Mouse (Mus musculus) liver (tissue): ENCODE measurements around the gene Stat6.

Experiments used
- DNase-seq: peaks from one replicate; pipeline ENCODE4 v3.0.0-alpha.2; 2020; ENCODE audit warnings: mixed read lengths

The Stat6 gene

DNA sequence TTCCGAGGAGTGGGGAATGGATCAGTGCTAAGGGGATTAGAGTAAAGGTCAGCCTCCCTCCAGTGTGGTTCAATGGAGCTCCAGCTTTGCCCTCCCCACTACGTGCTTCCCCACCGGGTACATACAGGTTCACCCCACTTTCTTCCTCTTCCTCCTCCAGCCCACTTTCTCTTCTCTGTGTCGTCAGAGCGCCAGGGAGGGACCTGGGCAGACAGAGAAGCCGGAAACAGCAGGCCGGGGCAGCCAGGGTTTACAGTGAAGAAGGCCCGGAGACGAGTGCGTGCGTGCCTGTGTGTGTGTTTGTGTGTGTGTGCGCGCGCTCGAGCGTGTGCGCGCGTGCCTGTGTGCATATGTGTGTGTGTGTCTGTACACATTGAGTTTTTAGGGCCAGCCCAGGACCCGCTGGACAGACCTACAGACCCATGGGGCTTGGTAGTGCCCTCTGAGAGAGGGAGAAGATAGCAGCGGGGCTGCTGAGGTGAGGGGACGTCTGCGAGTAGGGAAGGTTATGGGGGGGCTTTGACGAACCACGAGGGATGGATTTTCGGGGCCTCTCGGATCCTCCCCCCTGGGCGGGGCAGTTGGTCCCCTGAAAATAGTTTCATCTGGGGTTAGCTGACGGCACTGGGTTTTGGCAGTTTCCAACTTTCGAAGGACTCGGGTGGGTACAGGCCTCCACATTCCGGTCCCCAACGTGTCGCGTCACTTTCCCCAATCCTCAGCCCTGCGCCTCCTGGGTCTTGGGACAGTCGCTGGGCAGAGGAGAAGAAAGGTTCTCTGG is at the start of gene Stat6:
Stat6 (plus strand) TSS at position 215 of the 781 bp plus-strand sequence.
- DNase-seq, result peak; percentile 82

- no peak for DNase-seq
Measured at GRCm38 (mm10) chr10:127594405-127594804, 48.4 kb upstream of the Stat6 start.

DNA sequence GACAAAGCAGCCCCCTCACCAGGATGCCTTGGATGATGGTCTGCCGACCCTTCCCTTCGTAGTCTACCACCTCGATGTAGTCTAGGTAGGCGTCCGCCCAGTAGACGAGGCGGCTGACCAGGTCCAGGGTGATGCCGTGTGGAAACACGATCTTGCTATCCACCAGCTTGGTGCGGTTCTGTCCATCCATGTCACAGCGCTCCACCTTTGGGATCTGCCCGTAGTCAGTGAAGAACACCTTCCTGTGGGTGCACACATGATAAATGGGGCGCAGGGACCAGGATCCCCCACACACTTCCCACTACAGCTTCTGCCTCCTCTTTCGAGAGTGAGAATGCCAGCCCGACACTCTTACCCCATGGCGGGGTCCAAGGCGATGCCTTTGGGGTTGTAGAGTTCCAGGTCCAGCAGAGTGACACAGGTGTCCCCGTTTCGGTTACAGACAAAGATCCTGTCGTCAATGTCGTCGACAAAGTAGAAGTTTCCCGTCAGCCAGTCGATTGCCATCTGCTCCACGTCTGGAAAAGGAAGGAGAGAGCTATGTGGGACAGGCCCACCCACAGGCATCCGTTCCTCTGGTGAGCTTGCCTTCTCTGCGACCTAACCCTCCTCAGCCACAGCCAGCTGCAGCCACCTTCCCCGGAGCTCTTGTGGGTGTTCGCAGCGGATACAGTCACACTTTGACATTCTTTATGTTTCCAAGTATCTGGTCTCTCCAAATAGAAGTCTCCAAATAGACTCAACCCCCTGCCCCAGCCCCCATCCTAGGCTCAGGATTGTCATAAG is 47.7 kb upstream of the Stat6 start:
- DNase-seq, result no peak

DNA sequence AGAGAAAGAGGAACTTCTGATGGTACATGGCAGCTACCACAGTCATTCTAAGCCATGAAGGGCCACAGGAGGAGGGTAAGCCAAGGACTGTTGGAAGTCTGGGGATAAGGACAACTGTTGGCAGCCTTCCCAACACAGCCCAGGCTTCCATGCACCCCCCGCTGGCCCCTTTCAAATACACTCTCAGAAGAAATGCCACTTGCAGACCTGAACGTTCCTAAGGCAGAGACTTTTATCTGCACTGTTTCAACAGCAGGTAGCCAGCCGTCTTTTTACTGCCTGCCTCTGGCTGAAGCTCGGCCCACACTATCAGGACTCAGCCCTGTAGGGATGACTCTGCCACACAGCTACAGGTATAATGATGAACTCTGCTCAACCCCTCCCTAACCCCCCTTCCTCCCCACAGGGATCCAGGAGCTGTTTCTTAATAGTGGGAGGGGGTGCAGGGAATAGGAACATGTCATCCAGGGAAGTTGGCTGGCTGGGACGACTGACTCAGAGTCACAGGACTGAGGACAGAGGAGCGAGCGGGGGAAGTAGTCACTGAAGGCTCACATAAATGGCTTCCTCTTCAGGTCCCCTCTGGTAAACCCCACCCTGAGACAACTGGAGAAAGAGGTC is 46.4 kb upstream of the Stat6 start:
- no peak for DNase-seq

DNA sequence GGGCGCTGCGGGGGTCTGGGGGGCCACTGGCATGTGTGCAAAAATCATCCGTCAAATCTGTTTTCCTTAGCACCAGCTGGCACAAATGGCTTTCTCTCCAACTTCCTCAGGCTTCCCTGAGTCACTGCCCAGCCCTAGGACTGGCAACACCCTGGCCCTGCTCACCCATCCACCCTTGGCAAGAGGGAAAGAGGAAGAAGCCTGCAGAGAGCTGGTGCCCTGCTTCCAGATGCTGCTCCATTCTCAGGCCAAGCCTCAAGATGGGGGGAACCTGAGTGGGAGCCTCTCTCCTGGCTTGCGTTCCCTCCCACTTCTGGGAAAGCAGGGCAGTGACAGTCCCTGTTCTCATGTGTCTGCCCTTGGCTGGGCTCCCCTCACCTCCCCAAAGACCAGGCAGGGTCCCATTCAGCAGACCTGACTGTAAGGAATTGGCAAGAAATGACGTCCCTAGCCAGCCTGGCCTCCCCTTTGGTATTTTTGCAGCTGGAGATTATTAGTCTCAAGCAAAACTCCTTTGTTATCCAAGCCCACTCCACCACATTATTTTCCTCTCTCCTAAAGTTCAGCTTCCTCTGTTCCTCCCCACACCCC is 45.4 kb upstream of the Stat6 start:
- no peak for DNase-seq

DNA sequence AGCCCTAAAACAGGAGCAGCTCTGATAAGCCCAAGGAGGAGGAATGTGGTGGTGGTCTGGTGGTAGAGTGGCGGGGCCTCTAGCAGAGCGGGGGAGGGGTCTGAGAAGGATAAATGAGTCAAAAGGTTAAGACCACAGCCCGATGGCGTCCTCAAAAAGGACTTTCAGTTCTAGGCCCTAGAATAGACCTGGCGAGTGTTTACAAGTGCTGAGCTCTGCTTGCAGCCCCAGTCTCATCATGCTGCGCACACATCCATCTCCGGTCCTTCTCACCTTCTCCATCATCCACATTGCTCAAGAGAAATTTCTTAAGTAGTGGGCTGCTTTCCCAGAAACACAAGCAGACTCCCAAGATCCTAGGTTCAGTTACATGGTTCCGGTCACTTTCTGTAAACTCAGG is 44.2 kb upstream of the Stat6 start:
- DNase-seq, result no peak

DNA sequence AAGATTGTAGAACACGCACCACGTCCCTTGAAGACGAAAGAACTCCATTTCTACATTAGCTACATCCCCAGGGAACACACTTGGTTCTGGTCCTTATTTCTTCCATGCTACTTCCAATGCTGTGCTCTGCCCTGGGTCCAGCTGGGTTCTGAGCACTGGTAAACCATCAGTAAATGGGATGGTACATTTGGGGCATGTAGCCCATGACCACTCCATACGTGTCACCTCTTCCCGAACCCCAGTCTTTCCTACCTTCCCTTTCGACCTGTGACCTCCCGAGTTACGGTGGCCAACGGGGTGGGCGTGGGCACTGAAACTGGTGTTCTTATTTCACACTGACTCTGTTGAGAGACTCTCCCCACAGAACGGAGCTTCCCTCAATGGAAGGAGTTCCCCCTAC is 43.5 kb upstream of the Stat6 start:
- no peak for DNase-seq

DNA sequence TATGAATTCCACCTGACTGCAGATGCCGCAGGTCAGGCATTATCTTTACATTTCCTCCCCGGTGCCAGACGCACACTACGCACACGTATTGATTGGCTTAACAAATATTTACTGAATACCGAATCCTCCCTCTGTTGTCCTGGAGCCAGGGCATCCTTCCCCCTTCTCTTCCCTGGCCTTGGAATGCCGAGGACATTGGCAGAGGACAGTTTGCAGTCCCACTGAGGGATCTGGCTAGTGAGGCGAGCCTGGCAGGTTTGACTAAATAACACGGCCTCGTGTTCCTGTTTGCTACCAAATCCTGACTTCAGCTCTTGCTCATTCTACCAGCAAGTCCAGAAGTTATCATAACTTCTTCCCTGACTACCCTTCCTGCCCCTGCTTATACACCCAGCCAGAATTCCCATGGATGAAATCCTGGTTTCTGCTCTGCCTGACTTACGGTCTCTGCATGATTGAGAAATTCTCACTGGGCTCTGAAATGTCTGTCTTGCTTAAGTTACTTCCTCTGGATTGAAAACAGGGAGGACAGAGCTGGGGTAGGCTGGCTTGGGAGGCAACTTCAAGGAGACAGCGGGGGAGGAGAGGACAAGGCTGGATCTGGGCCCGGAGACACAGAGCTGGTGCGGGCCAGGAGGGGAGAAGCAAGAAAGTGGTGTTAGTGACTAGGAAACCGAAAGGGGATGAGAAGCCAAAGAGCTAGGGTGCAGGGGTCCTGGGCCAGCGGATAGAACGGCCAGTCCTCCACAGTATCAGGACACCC is 42.8 kb upstream of the Stat6 start:
- no peak for DNase-seq

DNA sequence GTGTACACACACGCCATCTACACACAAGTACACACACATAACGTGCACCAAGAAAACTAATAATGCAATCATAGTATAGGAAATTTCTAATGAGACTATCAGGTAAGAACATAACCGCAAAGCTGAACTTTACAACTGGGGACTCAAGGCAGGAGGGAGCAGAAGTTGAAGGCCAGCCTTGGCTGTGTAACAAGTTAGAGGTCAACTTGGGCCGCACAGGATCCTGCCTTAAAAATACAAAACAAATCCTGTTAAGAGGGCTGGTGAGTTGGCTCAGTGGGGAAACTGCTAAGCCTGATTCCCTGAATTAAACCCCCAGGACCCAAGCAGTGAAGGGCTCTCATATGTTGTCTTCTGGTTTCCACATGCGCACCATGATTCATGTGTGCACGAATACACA is 40.6 kb upstream of the Stat6 start:
- no peak for DNase-seq

- no peak for DNase-seq
Measured at GRCm38 (mm10) chr10:127603437-127604371, 39.1 kb upstream of the Stat6 start.

- peak; percentile 45 for DNase-seq
Measured at GRCm38 (mm10) chr10:127604465-127605250, 38.1 kb upstream of the Stat6 start.

- DNase-seq, result no peak
Measured at GRCm38 (mm10) chr10:127605251-127605547, 37.6 kb upstream of the Stat6 start.

DNA sequence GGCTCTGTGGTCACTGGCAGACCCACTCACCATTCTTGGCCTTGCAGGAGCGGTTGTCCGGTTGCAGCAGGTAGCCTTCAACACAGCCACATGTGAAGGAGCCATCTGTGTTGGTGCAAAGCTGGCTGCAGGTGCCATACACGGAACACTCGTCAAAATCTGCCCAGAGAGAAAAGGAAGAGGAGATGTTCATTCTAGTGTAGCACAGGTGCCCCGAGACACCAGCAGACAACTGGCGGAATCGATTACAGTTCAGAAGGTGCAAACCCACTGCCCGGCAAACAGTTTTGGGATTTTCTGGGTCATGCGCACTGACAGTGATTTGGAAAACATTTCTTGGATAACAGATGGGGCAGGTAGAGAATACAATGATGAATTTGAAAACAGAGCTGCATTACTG is 37.0 kb upstream of the Stat6 start:
- no peak for DNase-seq

- DNase-seq, result no peak
Measured at GRCm38 (mm10) chr10:127607059-127607458, 35.7 kb upstream of the Stat6 start.

DNA sequence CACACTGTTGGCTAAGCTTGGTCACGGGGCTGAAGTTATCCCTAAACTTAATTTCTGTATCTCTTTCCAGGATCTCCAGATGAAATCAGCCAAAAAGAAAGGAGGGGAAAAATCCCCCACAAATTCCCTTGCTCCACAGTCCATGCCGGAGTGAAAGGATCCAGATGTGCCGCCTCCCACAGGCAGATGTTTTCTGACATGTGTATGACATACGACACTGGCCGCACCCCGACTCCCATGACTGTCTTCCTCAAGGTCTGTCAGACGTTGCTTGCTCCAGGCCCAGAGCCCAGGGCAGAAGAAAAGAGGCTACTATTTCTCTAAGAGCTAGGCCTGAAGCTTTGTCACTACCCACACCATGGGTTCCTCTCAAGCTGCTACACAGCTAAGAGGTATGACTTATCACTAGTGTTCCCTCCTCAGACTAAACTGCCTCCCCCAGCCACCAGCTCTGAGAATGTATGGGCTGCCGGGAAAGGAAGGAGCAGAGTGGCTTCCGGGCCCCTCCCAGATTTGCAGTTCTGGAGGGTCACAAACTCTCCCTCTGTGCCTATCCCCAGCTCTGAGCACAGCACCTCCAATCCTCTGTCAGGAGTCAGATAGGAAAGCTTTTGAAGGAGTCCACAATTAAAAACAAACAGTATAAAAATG is 33.2 kb upstream of the Stat6 start:
- DNase-seq, result no peak

DNA sequence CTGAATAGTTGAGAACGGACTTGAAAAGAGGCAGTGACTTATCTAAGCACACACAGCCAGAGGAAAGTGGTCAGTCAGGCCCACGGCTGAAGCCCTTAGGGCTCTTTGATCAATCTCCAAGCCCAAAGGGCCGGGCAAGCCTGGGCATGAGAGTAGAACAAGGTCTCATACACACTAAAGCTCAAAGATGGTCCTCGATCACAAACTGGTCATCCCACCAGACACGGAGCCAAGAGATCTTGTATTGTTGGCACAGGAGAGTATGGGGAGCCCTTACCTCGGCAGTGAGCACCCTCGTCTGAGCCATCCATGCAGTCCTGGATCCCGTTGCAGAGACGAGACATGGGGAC is 32.7 kb upstream of the Stat6 start:
- no peak for DNase-seq

GRCm38 (mm10) chr10:127612079-127612775 is 30.6 kb upstream of the Stat6 start:
- peak; percentile 51 for DNase-seq

DNA sequence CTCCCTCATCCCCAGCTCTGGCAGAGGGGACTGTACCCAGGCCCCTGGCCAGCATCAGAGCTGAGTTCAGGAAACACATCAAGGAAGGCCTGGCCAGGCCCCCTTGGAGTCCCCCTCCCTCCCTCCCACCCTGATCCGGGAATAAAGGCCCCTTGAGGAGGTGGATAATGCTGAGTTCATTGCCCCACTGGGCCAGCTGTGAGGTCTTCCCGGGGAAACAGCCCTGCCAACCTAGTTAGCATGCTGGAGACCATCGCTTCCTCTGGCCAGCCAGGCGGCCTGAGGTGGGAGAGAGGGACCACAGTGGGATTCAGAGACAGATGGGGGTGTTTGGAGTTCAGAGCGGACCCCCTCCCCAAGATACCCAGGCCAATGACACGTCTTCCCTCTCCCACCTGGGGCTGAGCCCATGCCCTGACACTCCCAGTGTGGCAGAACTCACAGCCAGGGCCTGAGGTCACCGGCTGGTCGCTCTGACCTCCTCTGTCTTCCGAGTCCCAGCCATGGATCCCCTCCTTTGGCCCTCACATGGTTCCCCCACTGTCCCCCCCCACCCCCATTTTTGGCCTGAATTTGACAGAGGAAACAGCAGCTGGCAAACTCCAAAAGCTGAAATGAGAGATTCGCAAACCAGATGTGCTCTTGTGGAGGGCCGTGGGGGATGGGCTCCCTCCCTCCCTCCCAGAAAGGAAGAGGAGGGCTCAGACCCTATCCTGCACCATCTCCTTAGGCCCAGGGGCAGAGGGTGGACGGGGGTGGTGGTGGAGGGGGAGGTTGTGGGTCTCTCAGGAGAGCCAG is 28.4 kb upstream of the Stat6 start:
- DNase-seq, result no peak

DNA sequence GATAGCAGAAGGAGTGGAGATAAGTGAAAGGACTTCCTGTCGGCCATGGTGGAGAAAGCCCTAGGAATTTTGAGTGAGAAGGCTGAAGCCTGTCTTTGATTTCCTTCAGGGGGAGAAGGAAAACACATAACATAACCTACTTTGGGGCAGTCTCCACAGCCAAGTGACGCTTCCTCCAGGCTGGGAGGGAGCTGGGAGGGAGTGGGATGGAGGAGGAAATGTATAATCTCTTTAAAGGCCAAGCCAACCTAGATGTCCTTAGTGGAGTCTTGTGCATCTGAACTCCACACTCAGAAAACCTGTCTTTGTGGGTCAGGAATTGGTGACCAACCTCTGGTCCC is 27.8 kb upstream of the Stat6 start:
- no peak for DNase-seq
